Mouse (Mus musculus): ENCODE measurements around the gene Il10rb.
A peak's percentile ranks its signal among the peaks of the same experiment; 100 is the strongest.

Il10rb gene

DNA sequence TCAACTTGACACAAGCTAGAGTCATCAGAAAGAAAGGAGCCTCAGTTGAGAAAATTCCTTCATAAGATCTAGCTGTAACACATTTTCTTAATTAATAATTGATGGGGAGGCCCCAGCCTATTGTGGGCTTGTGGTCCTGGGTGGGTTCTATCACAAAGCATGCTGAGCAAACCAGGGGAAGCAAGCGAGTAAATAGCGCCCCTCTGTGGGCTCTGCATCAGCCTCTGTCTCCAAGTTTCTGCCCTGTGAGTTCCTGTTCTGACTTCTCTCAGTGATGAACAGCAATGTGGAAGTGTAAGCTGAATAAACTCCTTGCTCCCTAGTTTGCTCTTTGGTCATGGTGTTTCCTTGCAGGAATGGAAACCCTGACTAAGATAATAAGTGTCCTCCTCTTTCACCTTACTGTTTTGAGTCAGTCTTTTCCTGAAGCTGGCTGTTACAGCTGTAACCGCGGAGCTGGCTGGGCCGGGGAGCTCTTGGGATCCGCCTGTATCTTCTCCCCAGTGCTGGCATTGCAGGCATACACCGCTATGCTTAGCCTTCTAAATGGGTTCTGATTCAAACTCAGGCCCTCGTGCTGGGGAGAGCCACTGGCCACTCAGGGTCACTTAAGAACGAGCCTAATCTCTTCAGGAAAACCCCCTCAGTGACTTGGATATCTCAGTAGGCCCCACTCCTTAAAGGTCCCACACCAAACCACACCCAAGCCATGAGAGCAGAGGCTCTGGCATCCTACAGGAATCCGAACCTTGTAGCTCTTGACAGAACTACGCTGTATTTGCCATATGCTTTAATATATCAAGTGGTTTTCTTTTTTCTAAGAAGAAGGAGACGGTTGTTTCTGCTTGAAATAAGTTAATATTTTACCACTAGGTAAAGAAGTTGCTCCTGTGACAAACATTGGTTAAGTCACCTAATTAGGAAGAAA lies 44.4 kb downstream of the Il10rb start:
- DNase-seq (ENCODE audit: low spot score in 2 of 2): no peak

DNA sequence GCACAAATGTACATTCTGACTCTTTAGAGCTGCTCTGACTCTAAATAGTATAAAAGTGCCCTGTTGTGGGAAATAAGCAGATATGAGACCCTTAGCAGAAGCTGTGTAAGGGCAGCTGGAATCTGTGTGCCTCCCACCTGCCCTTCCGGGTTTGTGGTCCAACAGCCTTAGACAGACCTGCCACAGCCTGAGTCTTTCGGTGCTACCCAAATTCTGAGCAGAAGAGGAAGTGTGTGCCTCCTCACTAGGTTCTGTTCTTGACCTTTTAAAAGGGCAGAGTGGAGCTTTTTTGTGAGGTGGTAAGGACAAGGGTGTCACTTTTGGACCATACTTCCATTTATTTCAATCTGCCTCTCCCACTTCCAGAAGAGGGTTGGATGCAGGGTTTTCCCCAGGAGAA lies 46.0 kb downstream of the Il10rb start:
- no peak for DNase-seq (ENCODE audit: low spot score in 2 of 2)

DNA sequence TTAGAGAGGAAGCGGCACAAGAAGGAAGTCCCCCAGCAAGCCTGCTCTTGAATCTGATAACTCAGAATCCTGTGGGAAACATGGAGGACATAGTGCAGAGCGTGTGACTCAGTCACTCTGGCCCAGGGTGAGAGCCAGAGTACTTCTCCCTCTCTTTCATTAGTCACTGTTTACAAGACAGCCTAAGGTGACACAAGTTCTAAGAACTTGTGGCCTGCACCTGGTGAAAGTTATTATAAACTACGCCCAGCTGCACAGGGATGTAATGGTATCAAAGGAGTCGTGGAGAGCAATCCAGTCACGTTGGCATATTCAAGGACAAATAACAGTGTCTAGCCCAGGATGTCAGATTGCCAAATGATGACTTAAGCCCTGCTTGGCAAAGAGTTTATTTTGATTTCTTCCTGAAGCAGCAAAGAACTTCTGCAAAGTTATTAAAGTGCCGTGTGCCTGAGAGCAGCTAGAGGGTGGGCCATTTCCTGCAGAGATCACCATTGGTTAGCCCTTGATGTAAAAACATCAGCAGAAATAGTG lies 46.5 kb downstream of the Il10rb start:
- DNase-seq (ENCODE audit: low spot score in 2 of 2): no peak

DNA sequence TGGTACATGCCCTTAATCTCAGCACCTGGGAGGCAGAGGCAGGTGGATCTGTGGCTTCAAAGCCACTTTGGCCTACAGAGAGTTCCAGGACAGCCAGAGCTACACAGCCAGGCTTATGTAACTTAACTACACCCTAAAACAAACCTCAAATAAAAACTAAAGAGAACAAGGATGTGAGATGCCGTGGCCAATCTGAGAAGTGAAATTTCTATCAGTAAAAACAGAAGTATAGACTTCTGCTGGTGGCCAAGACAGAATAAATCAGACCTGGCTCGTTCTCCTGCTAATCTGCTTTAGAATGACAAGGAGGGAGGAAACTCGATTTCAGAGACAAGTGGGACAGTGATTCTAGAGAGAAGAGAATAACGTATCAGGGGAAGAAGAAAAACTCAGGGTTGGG lies 49.9 kb downstream of the Il10rb start:
- DNase-seq (ENCODE audit: low spot score in 2 of 2): no peak

DNA sequence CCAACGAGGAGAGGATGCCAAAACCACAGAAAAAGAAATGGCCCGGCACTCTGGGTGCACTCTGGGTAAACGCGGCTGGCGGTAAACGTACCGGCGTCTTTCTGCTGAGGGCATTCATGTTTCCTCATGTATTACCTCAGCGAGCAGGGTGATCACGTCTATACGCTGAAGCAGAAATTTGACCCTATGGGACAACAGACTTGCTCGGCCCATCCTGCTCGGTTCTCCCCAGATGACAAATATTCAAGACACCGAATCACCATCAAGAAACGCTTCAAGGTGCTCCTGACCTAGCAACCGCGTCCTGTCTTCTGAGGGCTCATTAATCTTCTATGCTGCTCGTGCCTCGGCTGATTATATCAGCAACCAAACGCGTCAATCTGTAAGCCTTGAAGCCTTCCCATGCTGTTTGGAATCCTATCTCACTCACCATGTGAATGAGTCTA lies 52.4 kb downstream of the Il10rb start:
- DNase-seq (ENCODE audit: low spot score in 2 of 2): no peak

DNA sequence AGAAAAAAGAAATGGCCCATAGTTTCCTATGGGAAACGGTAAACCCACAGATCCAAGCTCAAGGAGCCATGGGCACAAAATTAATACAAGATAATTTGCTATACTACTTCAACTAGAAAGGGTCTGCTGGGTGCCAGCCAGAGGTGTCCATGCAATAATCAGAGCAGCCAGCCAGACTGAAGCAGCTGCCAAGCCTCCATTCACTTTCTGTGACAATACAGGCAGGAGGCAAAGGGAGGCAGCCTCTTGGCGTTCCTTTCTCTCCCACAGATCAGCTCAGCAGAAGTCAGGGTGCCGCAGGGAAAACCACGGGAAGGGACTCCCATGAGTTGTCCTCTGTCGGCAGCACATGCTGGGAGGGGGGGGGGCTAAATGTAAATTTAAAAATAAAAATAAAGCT lies 53.0 kb downstream of the Il10rb start:
- DNase-seq (ENCODE audit: low spot score in 2 of 2): no peak

DNA sequence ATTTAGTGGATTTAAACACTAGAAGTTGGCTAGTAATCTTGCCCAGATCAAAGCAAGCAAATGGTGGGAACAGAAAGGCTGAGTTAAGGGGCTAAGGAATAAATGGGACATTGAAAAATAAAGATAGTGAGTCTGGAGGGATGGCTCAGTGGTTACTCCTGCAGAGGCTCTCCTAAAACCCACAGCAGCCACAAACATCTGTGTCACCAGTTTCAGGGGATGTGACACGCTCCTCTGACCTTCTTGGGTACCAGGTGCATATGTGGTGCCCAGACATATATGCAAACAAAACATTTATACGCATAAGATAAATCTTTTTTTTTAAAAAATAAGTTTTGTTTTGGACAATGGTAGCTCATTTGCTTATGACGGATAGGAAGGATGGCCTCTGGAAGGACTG lies 53.4 kb downstream of the Il10rb start:
- DNase-seq (ENCODE audit: low spot score in 2 of 2): no peak

DNA sequence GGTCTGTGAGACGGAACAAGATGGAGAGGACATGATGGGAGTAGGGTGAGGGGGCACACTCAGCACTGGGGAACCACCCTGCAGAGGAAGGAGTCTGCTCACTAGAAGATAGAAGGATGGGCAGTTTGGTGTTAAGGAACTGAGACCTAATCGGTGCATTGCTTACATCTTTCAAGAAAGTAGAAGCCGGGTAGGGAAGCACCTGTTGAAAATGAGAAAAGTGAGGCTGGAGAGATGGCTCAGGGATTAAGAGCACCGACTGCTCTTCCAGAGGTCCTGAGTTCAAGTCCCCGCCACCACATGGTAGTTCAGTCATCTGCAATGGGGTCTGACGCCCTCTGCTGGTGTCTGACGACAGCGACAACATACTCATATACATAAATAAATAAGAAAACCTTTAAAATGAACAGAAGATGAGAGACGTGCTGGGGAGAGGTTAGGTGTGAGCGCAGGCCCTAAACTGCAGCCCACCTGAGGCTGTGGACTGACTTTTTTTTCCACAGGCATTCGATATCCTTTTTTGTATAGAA lies 53.9 kb downstream of the Il10rb start:
- no peak for DNase-seq (ENCODE audit: low spot score in 2 of 2)

DNA sequence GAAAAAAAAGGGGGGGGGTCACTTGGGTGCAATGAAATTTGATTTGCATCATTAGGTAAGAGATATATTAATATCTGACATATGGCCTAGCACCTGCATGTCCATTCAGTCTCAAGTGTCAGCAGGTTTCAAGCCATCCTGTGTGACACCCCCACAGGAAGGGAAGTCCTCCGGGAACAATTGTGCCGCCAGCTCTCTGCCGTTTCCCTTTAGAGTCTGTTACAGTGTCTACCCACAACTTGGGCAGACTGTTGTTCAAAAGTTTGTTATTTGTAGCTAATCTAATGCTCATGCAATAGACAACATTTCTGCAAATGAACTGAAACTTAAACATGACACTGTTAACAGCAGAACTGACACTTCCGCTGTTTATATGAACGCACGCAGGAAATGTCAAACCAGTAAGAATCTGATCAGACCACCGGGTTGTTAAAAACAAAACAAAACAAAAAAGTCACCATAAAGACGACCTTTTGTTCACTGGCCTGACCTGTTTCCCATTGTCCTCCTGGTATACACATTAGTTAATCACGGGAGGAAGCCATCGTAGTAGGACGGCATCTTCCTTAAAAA lies 55.2 kb downstream of the Il10rb start:
- DNase-seq (ENCODE audit: low spot score in 2 of 2): no peak

DNA sequence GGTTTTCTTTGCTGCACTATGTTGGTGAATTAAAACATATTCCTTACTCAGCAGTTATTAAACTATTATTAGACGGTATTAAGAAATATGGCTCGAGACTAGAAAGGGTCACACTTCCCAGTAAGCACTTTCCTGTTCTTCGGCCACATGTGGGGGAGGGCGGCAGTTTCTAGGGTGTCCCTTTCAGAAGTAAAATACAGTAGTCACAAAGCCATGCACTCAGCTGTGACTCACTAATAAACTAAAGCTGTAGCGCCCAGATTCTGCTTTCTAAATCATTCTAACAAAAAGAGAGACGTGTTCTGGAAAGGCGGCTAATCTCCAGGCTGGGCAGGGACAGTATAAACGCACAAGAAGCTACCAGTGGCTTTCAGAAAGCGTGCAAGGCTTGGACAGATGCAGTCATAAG lies 55.8 kb downstream of the Il10rb start:
- DNase-seq (ENCODE audit: low spot score in 2 of 2): no peak

DNA sequence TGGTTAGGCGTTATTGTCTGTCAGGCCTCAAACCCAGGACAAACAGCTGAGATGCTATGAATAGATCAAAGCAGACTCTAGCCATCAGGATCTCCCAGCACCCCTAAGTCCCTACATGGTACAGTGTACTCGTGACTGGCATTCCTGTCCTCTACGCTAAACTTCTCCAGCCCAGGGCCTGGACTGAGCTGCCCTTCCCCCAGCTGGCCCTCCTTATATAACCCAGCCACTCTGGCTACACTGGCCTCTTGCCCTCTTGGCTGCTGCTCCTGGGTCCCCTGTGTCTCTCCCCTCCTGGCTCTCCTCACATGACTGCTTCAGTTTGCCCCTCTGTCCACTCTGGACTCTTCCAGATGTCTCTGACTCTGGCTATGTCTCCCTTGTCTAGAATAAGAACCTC lies 56.7 kb downstream of the Il10rb start:
- no peak for DNase-seq (ENCODE audit: low spot score in 2 of 2)

DNA sequence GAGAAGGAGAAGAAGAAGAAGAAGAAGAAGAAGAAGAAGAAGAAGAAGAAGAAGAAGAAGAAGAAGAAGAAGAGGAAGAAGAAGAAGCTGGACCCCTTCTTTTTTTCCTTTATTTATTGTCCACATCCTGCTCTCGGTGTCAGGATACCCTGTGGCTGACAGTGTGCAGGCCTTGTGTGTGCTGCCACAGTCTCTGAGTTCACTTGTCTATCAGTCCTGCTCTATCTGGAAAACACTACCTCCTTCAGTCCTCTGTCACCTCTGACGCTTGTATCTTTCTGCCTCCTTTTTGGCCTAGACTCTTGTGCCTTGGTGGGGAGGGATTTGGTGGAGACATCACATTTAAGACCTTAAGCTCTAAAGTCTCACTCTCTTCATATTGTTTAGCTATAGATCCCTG lies 57.4 kb downstream of the Il10rb start:
- no peak for DNase-seq (ENCODE audit: low spot score in 2 of 2)

DNA sequence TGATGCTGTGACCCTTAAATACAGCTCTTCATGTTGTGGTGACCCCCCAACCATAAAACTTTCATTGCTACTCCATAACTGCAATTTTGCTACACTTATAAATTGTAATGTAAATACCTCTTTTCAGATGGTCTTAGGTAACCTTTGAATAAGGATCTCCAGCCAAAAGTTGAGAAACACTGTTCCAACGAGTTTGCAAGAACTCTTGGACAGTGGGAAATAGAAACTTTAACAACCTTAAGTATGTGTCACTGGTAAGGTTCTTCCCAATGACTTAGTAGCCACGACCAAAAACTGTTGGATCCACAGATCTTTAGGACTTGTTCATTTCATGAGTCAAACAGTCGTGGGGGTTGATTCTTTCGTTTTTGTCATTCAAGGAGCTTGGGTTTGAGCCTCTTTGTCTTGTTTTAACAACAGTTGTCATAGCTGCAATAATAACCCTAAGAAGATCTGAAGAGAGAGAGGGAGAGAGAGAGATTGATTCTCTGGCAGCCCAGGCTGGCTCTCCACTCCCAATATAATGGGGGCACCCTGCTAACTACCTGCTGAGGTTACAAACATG lies 58.0 kb downstream of the Il10rb start:
- DNase-seq (ENCODE audit: low spot score in 2 of 2): no peak

DNA sequence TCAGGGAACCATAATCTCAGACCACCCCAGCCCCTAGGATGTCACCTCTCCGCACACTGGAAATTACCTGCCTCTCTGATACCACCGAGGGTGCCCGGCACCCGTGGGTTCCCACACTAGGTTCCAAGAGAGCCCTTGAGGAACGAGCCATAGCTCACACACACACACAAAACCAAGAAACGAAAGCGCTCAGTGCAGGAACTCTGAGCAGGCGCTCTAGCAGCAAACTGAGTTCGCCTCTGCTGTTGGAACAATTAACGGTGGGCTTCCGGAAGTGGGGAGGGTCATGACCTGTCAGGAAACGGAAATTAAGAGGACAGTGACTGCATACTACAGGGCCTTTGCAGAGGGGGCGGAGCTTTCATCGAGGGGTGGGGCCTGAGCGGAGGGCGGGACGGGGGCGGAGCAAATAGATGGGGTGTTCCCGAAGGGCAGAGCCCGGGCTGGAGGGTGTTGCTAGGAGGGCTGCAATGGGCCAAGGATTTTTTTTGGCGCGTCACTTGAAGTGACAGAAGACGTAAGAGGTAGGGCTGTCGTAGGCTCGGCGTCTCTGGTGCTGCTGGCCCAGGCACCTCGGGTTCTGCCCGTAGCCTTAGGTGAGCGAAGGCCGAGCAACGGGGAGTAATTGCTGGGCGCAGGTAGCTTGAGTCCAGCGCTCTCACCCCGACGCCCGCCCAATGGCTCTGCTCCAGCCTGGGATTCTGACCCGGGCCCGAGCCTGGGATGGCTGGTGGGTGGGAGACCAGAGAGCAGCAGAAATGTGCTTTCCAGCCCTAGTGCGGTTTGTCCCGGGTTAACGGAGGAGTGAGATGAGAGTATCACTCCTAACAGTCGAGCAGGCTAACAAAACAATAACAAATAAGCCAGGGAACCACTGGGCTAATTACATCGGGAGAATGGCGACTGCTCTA lies 58.9 kb downstream of the Il10rb start:
- DNase-seq (ENCODE audit: low spot score in 2 of 2): peak; percentile 71 to 72

DNA sequence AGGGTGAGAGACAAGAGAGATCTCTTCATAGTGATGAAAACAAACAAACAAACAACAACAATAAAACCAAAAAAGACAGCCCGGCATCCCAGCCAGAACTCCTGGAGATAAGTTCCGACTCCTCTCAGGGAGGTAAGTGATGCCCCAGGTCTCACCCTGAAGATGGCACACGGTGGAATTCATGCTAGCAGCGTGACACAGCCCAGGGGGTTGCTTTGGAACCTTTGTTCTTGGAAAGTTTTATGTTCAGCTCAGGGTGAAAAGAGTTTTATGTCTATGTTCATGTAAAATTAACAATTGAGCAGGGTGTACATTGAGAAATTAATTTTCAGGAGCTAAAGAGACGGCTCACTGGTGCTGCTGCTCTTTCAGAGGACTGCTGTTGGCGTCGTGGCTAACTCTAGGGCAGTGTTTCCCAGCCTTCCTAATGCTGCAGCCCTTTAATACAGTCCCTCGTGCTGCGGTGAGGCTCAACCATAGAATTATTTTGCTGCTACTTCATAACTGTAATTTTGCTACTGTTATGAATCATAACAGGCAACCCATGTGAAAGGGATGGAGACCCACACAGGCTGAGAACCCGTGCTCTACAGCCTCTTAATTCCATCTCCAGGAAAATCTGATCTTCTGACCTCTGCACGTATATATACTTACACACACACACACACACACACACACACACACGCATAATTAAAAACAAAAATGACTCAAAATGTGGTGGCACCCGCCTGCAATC lies 59.7 kb downstream of the Il10rb start:
- DNase-seq (ENCODE audit: low spot score in 2 of 2): no peak

DNA sequence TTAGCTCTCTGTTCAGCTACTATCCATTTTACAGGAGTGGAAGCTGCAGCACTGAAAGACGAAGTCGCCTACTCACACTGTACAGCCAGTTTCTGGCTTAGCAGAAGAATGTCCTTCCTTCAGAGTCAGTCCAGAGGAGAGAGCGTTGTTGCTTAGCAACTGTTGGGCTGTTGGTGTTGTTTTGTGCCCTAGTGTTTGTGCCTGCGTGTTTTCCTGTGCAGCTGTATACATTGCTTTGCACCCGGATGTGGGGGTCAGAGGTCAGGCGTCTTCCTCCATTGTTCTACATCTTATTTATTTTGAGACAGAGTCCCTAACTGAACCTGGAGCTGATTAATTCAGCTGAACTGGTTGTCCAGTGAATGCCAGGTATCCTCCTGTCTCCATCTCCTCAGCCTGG lies 60.6 kb downstream of the Il10rb start:
- no peak for DNase-seq (ENCODE audit: low spot score in 2 of 2)

DNA sequence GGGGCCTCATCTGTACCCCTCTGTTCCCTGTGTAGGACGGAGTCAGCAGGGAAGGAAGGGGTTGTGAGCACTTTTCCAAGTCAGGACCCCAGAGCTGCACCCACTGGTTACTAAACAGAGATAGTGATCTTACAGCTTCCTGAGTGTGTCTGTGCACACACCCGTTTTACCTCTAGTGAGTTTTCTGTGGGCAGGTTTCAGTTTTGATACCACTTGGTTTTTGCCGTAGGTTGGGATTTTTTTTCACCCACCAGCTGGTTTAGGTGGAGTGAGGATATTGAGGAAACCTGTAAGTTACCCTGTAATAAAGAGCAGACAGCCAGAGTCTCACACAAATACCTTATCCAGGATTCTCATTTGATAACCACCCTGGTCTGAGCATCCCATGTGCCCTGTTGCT lies 64.5 kb downstream of the Il10rb start:
- DNase-seq (ENCODE audit: low spot score in 2 of 2): no peak

DNA sequence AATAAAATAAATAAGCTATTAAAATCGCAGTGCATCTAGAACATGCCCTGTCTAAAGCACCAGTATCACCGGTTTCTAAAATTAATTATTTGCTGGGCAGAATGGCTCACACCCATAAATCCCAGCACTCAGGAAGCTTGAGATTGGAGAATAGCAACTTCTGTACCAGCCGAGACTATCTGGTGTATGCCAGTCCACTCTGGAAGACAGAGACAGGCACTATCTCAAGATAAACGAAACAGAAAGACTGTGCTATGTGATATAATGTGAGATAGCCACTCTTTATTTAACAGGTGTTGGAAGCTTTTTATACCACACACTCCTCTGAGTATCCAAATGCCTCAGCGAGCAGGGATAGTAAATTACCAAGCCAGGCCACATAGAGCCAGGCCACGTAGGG lies 65.5 kb downstream of the Il10rb start:
- DNase-seq (ENCODE audit: low spot score in 2 of 2): no peak
